Mouse (Mus musculus): ENCODE results near the gene Epo. TPM values are rescaled to one million over a fixed set of nuclear protein-coding genes. Genes with fewer than 3 reads are reported as not detected.

Gene Epo
- polyA plus RNA-seq (2012; rRNA removed): not detected in 2 replicates

DNA sequence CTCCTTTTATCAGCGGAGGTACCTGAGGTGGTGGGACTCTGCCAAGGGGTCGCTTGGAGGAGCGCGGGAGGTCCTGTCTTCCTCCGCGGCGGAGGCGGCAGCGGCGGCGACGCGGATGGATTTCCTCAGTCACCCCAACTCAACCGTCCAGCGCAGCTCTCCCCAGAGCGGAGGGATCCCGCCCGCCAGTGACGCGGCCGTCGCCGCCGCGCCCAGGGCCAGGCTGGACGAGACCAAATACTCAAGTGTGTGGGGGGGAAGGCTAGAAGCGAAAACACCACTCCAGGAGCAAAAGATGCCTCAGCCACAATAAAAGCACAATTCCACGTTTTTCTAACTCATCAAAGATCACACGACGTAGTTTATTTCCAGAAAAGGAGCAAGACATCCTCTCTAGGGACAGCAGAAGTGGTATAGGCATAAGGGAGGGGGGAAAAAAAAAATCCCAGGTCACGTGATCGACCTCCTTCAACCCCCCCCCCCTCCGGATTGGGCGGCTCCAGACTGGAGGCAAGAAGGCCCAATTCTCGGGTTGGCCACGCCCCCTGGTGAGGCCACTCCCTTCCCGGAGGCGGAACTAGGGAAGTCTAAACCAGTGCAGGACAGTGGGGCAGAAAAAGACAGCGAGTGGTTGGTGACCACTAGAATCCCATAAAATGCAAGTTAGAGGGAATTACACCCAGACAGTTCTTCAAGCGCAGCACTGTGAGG is at the start of gene Epo, which contains the start of gene Gnb2:
Gene Epo (minus strand): TSS at position 126 of the 711 bp plus-strand sequence.
Gene Gnb2 (minus strand): TSS at position 394 of the 711 bp plus-strand sequence.
- under 1% methylated on average over 40 of the region's 40 CpGs for WGBS
- H3K27me3 ChIP-seq (ENCODE audit: control insufficient read depth, insufficient read depth, low read length): no peaks in the 10 kb centered on the region
- peaks cover 18% of the 10 kb centered on the region for H3K36me3 ChIP-seq (ENCODE audit: control insufficient read depth, insufficient read depth, low read length)
- peak; percentile 79 for TF ChIP-seq POLR2A (IDR thresholded peaks at IDR 0.05; ENCODE audit: low read depth, low read length)
- TF ChIP-seq CTCF (IDR thresholded peaks at IDR 0.05; ENCODE audit: extremely low read depth, insufficient read depth, insufficient read length, insufficient replicate concordance): no peak
- DNase-seq (ENCODE audit: low read depth in 1 of 2, low spot score in 2 of 2): peak; percentile 97 to 98
- peaks cover 7% of the 10 kb centered on the region; the same call in 1 of the 2 replicates for H3K4me1 ChIP-seq (ENCODE audit: control insufficient read depth, insufficient read depth, insufficient read length)
- H3K27ac ChIP-seq (ENCODE audit: insufficient read depth, low read length): peak within 1 kb of the TSS; percentile 96
- H3K4me3 ChIP-seq (ENCODE audit: extremely low read depth, insufficient read depth, insufficient read length): peak within 1 kb of the TSS; percentile 86

DNA sequence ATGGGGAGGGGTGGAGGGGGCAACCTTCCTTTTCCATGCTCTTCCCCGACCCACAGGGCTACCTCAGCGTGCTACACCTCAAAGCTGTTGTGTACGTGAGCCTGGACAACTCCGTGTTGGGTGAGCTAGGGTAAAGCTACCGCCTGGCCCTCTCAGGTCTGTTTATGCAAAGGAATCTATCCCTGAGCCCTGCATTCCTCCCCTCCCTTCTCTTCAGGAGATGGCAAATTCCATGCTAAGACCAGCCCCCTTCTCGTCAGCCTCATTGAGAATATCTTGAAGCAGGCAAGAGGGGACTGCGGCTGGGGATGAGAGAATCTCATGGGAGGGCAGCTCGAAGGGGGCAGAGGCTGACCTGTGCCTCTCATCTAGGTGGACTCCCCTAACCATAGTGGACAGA is 49.7 kb upstream of the Epo start:
- Histone ChIP-seq H3K27me3 (ENCODE audit: control insufficient read depth, insufficient read depth, low read length) (no peaks in the 10 kb centered on the region), H3K27ac (ENCODE audit: insufficient read depth, low read length) (no peak overlapping the region), H3K4me3 (ENCODE audit: extremely low read depth, insufficient read depth, insufficient read length) (no peak overlapping the region), H3K4me1 (ENCODE audit: control insufficient read depth, insufficient read depth, insufficient read length) (no peaks in the 10 kb centered on the region), H3K36me3 (ENCODE audit: control insufficient read depth, insufficient read depth, low read length) (no peaks in the 10 kb centered on the region)
- TF ChIP-seq CTCF (IDR thresholded peaks at IDR 0.05; ENCODE audit: extremely low read depth, insufficient read depth, insufficient read length, insufficient replicate concordance) (no peak), POLR2A (IDR thresholded peaks at IDR 0.05; ENCODE audit: low read depth, low read length) (no peak)
- WGBS: 93% methylated on average over 8 of the region's 8 CpGs
- DNase-seq (ENCODE audit: low read depth in 1 of 2, low spot score in 2 of 2): no peak

DNA sequence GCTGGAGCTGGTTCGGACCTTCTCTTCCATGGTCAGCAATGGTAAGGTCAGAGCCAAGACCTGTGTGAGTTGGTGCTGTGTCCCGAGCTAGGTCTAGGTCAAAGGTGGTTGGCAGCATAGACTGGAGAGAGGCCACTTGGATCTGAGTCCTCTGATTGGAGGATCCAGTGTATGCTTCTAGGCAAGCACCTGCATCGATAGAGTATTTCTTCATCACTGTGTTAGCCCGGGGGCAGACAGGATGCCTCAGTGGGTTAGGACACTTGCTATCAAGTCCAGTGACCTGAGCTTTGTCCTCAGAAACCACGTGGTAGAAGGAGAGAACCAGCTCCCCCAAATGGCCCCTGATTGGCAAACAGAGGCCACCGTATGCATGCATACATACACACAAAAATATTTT is 47.2 kb upstream of the Epo start:
- Histone ChIP-seq H3K4me1 (ENCODE audit: control insufficient read depth, insufficient read depth, insufficient read length) (no peaks in the 10 kb centered on the region), H3K27me3 (ENCODE audit: control insufficient read depth, insufficient read depth, low read length) (no peaks in the 10 kb centered on the region), H3K4me3 (ENCODE audit: extremely low read depth, insufficient read depth, insufficient read length) (no peak overlapping the region), H3K36me3 (ENCODE audit: control insufficient read depth, insufficient read depth, low read length) (no peaks in the 10 kb centered on the region), H3K27ac (ENCODE audit: insufficient read depth, low read length) (no peak overlapping the region)
- DNase-seq (ENCODE audit: low read depth in 1 of 2, low spot score in 2 of 2): no peak
- 83% methylated on average over 6 of the region's 6 CpGs for WGBS
- TF ChIP-seq POLR2A (IDR thresholded peaks at IDR 0.05; ENCODE audit: low read depth, low read length) (no peak), CTCF (IDR thresholded peaks at IDR 0.05; ENCODE audit: extremely low read depth, insufficient read depth, insufficient read length, insufficient replicate concordance) (no peak)

DNA sequence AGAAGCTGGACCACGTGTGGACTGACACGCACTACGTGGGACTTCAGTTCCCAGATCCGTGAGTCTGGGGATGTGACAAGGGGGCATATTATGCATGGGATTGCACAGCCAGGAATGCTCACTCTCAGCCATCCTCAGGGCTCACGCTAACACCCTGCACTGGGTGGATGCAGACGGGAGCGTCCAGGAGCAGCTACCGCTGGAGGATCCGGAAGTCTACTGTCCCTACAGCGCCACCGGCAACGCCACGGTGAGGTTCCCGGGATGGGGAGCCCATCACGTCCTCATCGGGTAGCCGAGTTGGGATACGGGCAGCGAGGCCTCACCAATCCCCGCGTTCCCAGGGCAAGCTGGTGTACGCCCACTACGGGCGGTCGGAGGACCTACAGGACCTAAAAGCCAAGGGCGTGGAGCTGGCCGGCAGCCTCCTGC is 41.4 kb upstream of the Epo start:
- peaks cover 12% of the 10 kb centered on the region; the same call in 1 of the 2 replicates for H3K4me1 ChIP-seq (ENCODE audit: control insufficient read depth, insufficient read depth, insufficient read length)
- no peaks in the 10 kb centered on the region for H3K36me3 ChIP-seq (ENCODE audit: control insufficient read depth, insufficient read depth, low read length)
- H3K4me3 ChIP-seq (ENCODE audit: extremely low read depth, insufficient read depth, insufficient read length): no peak overlapping the region
- H3K27me3 ChIP-seq (ENCODE audit: control insufficient read depth, insufficient read depth, low read length): no peaks in the 10 kb centered on the region
- H3K27ac ChIP-seq (ENCODE audit: insufficient read depth, low read length): no peak overlapping the region
- DNase-seq (ENCODE audit: low read depth in 1 of 2, low spot score in 2 of 2): no peak
- 85% methylated on average over 27 of the region's 27 CpGs for WGBS
- TF ChIP-seq CTCF (IDR thresholded peaks at IDR 0.05; ENCODE audit: extremely low read depth, insufficient read depth, insufficient read length, insufficient replicate concordance): no peak
- TF ChIP-seq POLR2A (IDR thresholded peaks at IDR 0.05; ENCODE audit: low read depth, low read length): no peak

DNA sequence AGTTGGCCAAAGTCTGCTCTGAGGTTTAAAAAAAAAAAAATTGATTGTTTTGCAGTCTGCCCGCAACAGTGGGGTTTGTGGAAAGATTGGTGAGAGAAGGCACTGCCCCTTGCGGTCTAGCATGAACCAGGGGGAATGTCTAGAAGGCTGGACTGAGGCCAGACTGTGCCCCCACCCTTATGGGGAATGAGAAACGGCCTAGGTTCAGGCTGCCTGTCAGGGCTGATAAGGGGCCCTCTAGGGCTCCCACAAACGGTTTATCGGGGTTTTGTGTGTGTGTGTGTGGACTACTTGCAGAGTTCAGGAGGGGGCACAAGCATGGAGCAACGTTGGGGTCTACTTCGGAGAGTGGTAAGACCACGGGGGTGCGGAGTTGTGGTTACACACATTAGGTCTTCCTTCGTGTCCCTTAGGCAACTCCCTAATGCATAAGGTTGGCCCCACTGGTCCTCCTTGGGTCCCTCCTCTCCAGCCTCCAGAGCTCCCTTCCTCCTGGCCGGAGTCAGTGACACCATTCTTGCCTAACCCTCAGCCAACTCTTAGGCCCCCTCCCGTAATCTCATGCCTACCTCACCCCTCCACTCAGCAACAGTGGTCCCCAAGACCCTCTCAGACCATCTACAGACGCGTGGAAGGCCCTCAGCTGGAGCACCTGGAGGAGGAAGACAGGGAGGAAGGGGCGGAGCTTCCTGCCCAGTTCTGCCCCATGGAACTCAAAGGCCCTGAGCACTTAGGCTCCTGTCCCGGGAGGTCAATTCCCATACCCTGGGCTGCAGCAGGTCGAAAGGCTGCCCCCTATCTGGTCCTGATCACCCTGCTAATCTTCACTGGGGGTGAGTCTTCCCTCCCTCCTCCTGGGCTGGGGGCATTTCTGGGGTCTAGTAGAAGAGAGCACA is 37.9 kb upstream of the Epo start:
- H3K27ac ChIP-seq (ENCODE audit: insufficient read depth, low read length): no peak overlapping the region
- peaks cover 13% of the 10 kb centered on the region; the same call in 1 of the 2 replicates for H3K4me1 ChIP-seq (ENCODE audit: control insufficient read depth, insufficient read depth, insufficient read length)
- no peaks in the 10 kb centered on the region for H3K27me3 ChIP-seq (ENCODE audit: control insufficient read depth, insufficient read depth, low read length)
- H3K4me3 ChIP-seq (ENCODE audit: extremely low read depth, insufficient read depth, insufficient read length): no peak overlapping the region; the same call in 1 of the 2 replicates
- no peak for DNase-seq (ENCODE audit: low read depth in 1 of 2, low spot score in 2 of 2)
- H3K36me3 ChIP-seq (ENCODE audit: control insufficient read depth, insufficient read depth, low read length): no peaks in the 10 kb centered on the region
- WGBS: 10% methylated on average over 17 of the region's 17 CpGs
- no peak for TF ChIP-seq POLR2A (IDR thresholded peaks at IDR 0.05; ENCODE audit: low read depth, low read length)
- no peak for TF ChIP-seq CTCF (IDR thresholded peaks at IDR 0.05; ENCODE audit: extremely low read depth, insufficient read depth, insufficient read length, insufficient replicate concordance)

DNA sequence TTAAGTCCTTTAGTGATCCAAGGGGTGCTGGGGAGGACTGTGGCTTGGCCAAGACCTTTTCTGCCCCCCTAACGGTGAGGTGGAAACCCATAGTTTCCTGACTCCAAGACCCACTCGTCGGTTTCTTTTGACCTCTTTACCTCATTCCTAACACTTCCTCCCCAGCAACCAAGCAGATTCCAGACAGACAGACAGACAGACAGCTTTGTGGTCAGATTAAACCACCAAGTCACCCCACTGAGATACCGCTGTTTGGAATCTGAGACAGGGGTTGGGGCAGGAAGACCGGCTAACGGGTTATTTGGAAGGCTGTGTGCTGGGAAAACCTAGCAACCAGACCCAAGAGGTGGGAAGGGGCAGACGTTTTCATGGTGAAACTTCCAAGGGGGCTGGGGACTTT is 37.1 kb upstream of the Epo start:
- Histone ChIP-seq H3K4me3 (ENCODE audit: extremely low read depth, insufficient read depth, insufficient read length) (no peak overlapping the region), H3K27ac (ENCODE audit: insufficient read depth, low read length) (no peak overlapping the region), H3K27me3 (ENCODE audit: control insufficient read depth, insufficient read depth, low read length) (no peaks in the 10 kb centered on the region), H3K36me3 (ENCODE audit: control insufficient read depth, insufficient read depth, low read length) (no peaks in the 10 kb centered on the region), H3K4me1 (ENCODE audit: control insufficient read depth, insufficient read depth, insufficient read length) (peaks cover 13% of the 10 kb centered on the region; the same call in 1 of the 2 replicates)
- no peak for TF ChIP-seq POLR2A (IDR thresholded peaks at IDR 0.05; ENCODE audit: low read depth, low read length)
- TF ChIP-seq CTCF (IDR thresholded peaks at IDR 0.05; ENCODE audit: extremely low read depth, insufficient read depth, insufficient read length, insufficient replicate concordance): no peak
- WGBS: 4% methylated on average over 7 of the region's 7 CpGs
- no peak for DNase-seq (ENCODE audit: low read depth in 1 of 2, low spot score in 2 of 2)

Measured in spleen, adult 2 months (tissue).